Mouse (Mus musculus) heart, embryonic 11.5 days (tissue): ENCODE measurements around the gene Dld. TPM values are rescaled to one million over a fixed set of nuclear protein-coding genes. Genes with fewer than 3 reads are reported as not detected.

Experiments
- ATAC-seq: fragments of 200-750 bp; cut with Nextera tagmentation; replicated peaks from 2 replicates; pipeline ENCODE4 v1.8.0; 2017; ENCODE audit warnings: moderate library complexity; ENCODE audit not compliant: insufficient number of reproducible peaks, low FRiP score, low TSS enrichment
- H3K27ac ChIP-seq: fragments of 300-500 bp; sonication (generic); 2 replicates; pipeline ENCODE4 v1.5.1; 2014; ENCODE audit warnings: mild to moderate bottlenecking, low read depth, low read length
- H3K27me3 ChIP-seq: fragments of 300-500 bp; sonication (generic); 2 replicates; pipeline ENCODE4 v1.6.1; 2014; ENCODE audit warnings: mild to moderate bottlenecking, low read length, mixed read lengths; ENCODE audit not compliant: control insufficient read depth, insufficient read depth
- H3K36me3 ChIP-seq: fragments of 300-500 bp; sonication (generic); 2 replicates; pipeline ENCODE4 v1.6.1; 2014; ENCODE audit warnings: mild to moderate bottlenecking, low read length, moderate library complexity, mixed read lengths; ENCODE audit not compliant: control insufficient read depth, insufficient read depth
- H3K4me1 ChIP-seq: fragments of 300-500 bp; sonication (generic); 2 replicates; pipeline ENCODE4 v1.6.1; 2014; ENCODE audit warnings: low read length; ENCODE audit not compliant: control insufficient read depth, insufficient read depth
- H3K4me2 ChIP-seq: fragments of 300-500 bp; sonication (generic); 2 replicates; pipeline ENCODE4 v1.6.1; 2014; ENCODE audit warnings: mild to moderate bottlenecking, moderate library complexity
- H3K4me3 ChIP-seq: fragments of 300-500 bp; sonication (generic); 2 replicates; pipeline ENCODE4 v1.5.1; 2014; ENCODE audit warnings: low read depth, low read length
- H3K9ac ChIP-seq: fragments of 300-500 bp; sonication (generic); 2 replicates; pipeline ENCODE4 v1.6.1; 2014; ENCODE audit warnings: mild to moderate bottlenecking, low read depth, low read length, moderate library complexity
- H3K9me3 ChIP-seq: fragments of 300-500 bp; sonication (generic); replicated peaks from 2 replicates; pipeline ENCODE4 v1.6.1; 2016; ENCODE audit warnings: low read length; ENCODE audit not compliant: control insufficient read depth
- WGBS: fragments of 180-500 bp; shearing (Covaris S2); extraction: QIAGEN DNeasy Blood & Tissue Kit; methylation state at CpG from one replicate; pipeline ENCODE4 v1.1.7; 2014; ENCODE audit not compliant: insufficient replicate concordance; 5-methylcytosine and 5-hydroxymethylcytosine counted together
- polyA plus RNA-seq: library from polyadenylated mRNA; unstranded; fragments of >200 nt; fragmentation: Nextera tagmentation; extraction: Ambion mirVana; gene quantifications from 2 replicates; pipeline ENCODE4 v1.2.1, GENCODE M21; 2014

Gene Dld
- polyA plus RNA-seq, 1 experiment from 2014 or later = 207 TPM

GRCm38 (mm10) chr12:31298122-31298521, 53.1 kb downstream of the Dld start:
- H3K9me3 ChIP-seq = no peaks in the 10 kb centered on the region
- ATAC-seq = no peak
- H3K27me3 ChIP-seq = no peaks in the 10 kb centered on the region
- peaks cover 36% of the 10 kb centered on the region for H3K4me1 ChIP-seq
- WGBS = 91% methylated on average over 4 of the region's 4 CpGs
- H3K4me3 ChIP-seq = no peak overlapping the region
- H3K27ac ChIP-seq = no peak overlapping the region
- H3K4me2 ChIP-seq = no peak overlapping the region
- H3K9ac ChIP-seq = no peak overlapping the region
- peaks cover 44% of the 10 kb centered on the region for H3K36me3 ChIP-seq

GRCm38 (mm10) chr12:31296097-31296496, 55.2 kb downstream of the Dld start:
- Histone ChIP-seq H3K4me3 (no peak overlapping the region), H3K27ac (no peak overlapping the region), H3K9ac (no peak overlapping the region), H3K4me1 (peaks cover 41% of the 10 kb centered on the region), H3K27me3 (no peaks in the 10 kb centered on the region), H3K9me3 (no peaks in the 10 kb centered on the region), H3K4me2 (no peak overlapping the region), H3K36me3 (peaks cover 29% of the 10 kb centered on the region)
- WGBS = 70% methylated on average over 4 of the region's 4 CpGs
- no peak for ATAC-seq

GRCm38 (mm10) chr12:31295505-31295904, 55.7 kb downstream of the Dld start:
- H3K9ac ChIP-seq = no peak overlapping the region
- WGBS = 45% methylated on average over 3 of the region's 3 CpGs
- no peaks in the 10 kb centered on the region for H3K9me3 ChIP-seq
- no peak overlapping the region for H3K4me2 ChIP-seq
- peaks cover 25% of the 10 kb centered on the region for H3K36me3 ChIP-seq
- no peaks in the 10 kb centered on the region for H3K27me3 ChIP-seq
- peak overlapping the region; percentile 66 for H3K27ac ChIP-seq
- no peak overlapping the region for H3K4me3 ChIP-seq
- no peak for ATAC-seq
- peaks cover 41% of the 10 kb centered on the region for H3K4me1 ChIP-seq

- H3K27ac ChIP-seq = peak overlapping the region; percentile 66
- no peak overlapping the region for H3K9ac ChIP-seq
- peaks cover 41% of the 10 kb centered on the region for H3K4me1 ChIP-seq
- no peaks in the 10 kb centered on the region for H3K9me3 ChIP-seq
- 56% methylated on average over 11 of the region's 11 CpGs for WGBS
- H3K27me3 ChIP-seq = no peaks in the 10 kb centered on the region
- H3K4me2 ChIP-seq = no peak overlapping the region
- ATAC-seq = no peak
- peaks cover 24% of the 10 kb centered on the region; the same call in 1 of the 2 replicates for H3K36me3 ChIP-seq
- H3K4me3 ChIP-seq = no peak overlapping the region
These were observed 56.3 kb downstream of the Dld start for GRCm38 (mm10) chr12:31294996-31295395.

- ATAC-seq = 0 out of 2 replicates have a peak, but pooled peaks have one; percentile 19
- peak overlapping the region; percentile 31 for H3K27ac ChIP-seq
- no peaks in the 10 kb centered on the region for H3K27me3 ChIP-seq
- WGBS = 52% methylated on average over 10 of the region's 10 CpGs
- no peak overlapping the region for H3K9ac ChIP-seq
- peaks cover 38% of the 10 kb centered on the region for H3K4me1 ChIP-seq
- no peaks in the 10 kb centered on the region for H3K9me3 ChIP-seq
- H3K36me3 ChIP-seq = peaks cover 24% of the 10 kb centered on the region
- H3K4me2 ChIP-seq = no peak overlapping the region
- H3K4me3 ChIP-seq = no peak overlapping the region
These were observed 56.7 kb downstream of the Dld start for GRCm38 (mm10) chr12:31294526-31294925.

GRCm38 (mm10) chr12:31293361-31294142, 57.7 kb downstream of the Dld start:
- 38% methylated on average over 15 of the region's 15 CpGs for WGBS
- H3K4me2 ChIP-seq = no peak overlapping the region
- H3K27ac ChIP-seq = peak overlapping the region; percentile 67
- H3K9me3 ChIP-seq = no peaks in the 10 kb centered on the region; the same call in none of the 2 replicates
- H3K9ac ChIP-seq = no peak overlapping the region
- peak; percentile 49; the same call in 1 of the 2 replicates for ATAC-seq
- peaks cover 32% of the 10 kb centered on the region for H3K4me1 ChIP-seq
- H3K4me3 ChIP-seq = no peak overlapping the region
- H3K27me3 ChIP-seq = no peaks in the 10 kb centered on the region
- peaks cover 25% of the 10 kb centered on the region for H3K36me3 ChIP-seq

GRCm38 (mm10) chr12:31290951-31291350, 60.3 kb downstream of the Dld start:
- peaks cover 44% of the 10 kb centered on the region for H3K36me3 ChIP-seq
- H3K27me3 ChIP-seq = no peaks in the 10 kb centered on the region
- no peaks in the 10 kb centered on the region; the same call in none of the 2 replicates for H3K9me3 ChIP-seq
- H3K4me2 ChIP-seq = no peak overlapping the region
- peaks cover 32% of the 10 kb centered on the region for H3K4me1 ChIP-seq
- H3K27ac ChIP-seq = no peak overlapping the region
- no peak for ATAC-seq
- H3K4me3 ChIP-seq = no peak overlapping the region
- H3K9ac ChIP-seq = no peak overlapping the region
- WGBS = 82% methylated on average over 3 of the region's 3 CpGs

GRCm38 (mm10) chr12:31289046-31289445, 62.2 kb downstream of the Dld start:
- Histone ChIP-seq H3K4me3 (no peak overlapping the region), H3K9ac (no peak overlapping the region), H3K9me3 (no peaks in the 10 kb centered on the region; the same call in none of the 2 replicates), H3K27ac (no peak overlapping the region), H3K36me3 (peaks cover 55% of the 10 kb centered on the region), H3K4me2 (no peak overlapping the region), H3K27me3 (no peaks in the 10 kb centered on the region), H3K4me1 (peaks cover 14% of the 10 kb centered on the region)
- WGBS = 89% methylated on average over 10 of the region's 10 CpGs
- ATAC-seq = no peak
